Mouse (Mus musculus) heart, embryonic 14.5 days (tissue): ENCODE results near the gene Cntnap5c. TPM values are rescaled to one million over a fixed set of nuclear protein-coding genes. Genes with fewer than 3 reads are reported as not detected.

Experiments used
- ATAC-seq: fragments of 200-750 bp; cut with Nextera tagmentation; 2 replicates; pipeline ENCODE4 v1.8.0; 2017; ENCODE audit warnings: low read depth, moderate TSS enrichment; ENCODE audit not compliant: insufficient number of reproducible peaks, insufficient read depth, low FRiP score
- H3K27ac ChIP-seq, 2 experiments: fragments of 200-500 bp in 1 of 2; fragments of 300-500 bp in 1 of 2; sonication (generic) in 1 of 2; replicated peaks in 1 of 2; 2 replicates each; pipeline ENCODE4 v1.5.1; 2012 to 2014; ENCODE audit warnings: low read depth in 2 of 2, low read length in 2 of 2, control low read depth in 1 of 2, mild to moderate bottlenecking in 1 of 2, mixed read lengths in 1 of 2; ENCODE audit not compliant: control insufficient read depth in 1 of 2, insufficient read depth in 1 of 2
- H3K27me3 ChIP-seq: fragments of 300-500 bp; sonication (generic); 2 replicates; pipeline ENCODE4 v1.6.1; 2014; ENCODE audit warnings: mild to moderate bottlenecking, low read length, control low read depth; ENCODE audit not compliant: control insufficient read depth, insufficient read depth
- H3K36me3 ChIP-seq: fragments of 300-500 bp; sonication (generic); 2 replicates; pipeline ENCODE4 v1.6.1; 2014; ENCODE audit warnings: mild to moderate bottlenecking, control low read depth, low read length, mixed read lengths; ENCODE audit not compliant: control insufficient read depth, insufficient read depth
- H3K4me1 ChIP-seq, 2 experiments: fragments of 200-500 bp in 1 of 2; fragments of 300-500 bp in 1 of 2; sonication (generic) in 1 of 2; 2 replicates each; pipeline ENCODE4 v1.6.1; 2012 to 2014; ENCODE audit warnings: low read length in 2 of 2, control low read depth in 1 of 2, mixed read lengths in 1 of 2; ENCODE audit not compliant: control insufficient read depth in 2 of 2, insufficient read depth in 2 of 2
- H3K4me2 ChIP-seq: fragments of 300-500 bp; sonication (generic); 2 replicates; pipeline ENCODE4 v1.6.1; 2014; ENCODE audit warnings: mild to moderate bottlenecking, low read length
- H3K4me3 ChIP-seq, 2 experiments: fragments of 200-500 bp in 1 of 2; fragments of 300-500 bp in 1 of 2; sonication (generic) in 1 of 2; 2 replicates each; pipeline ENCODE4 v1.5.1; 2012 to 2014; ENCODE audit warnings: low read length in 2 of 2, mild to moderate bottlenecking in 2 of 2, control low read depth in 1 of 2, low read depth in 1 of 2, moderate library complexity in 1 of 2; ENCODE audit not compliant: control insufficient read depth in 1 of 2, insufficient read depth in 1 of 2
- H3K9ac ChIP-seq: fragments of 300-500 bp; sonication (generic); 2 replicates; pipeline ENCODE4 v1.6.1; 2014; ENCODE audit warnings: mild to moderate bottlenecking, low read length
- H3K9me3 ChIP-seq: fragments of 300-500 bp; sonication (generic); 2 replicates; pipeline ENCODE4 v1.6.1; 2016; ENCODE audit warnings: low read length, control low read depth; ENCODE audit not compliant: control insufficient read depth
- polyA plus RNA-seq: library from polyadenylated mRNA; unstranded; fragments of >200 nt; fragmentation: Nextera tagmentation; extraction: Ambion mirVana; gene quantifications from 2 replicates; pipeline ENCODE4 v1.2.1, GENCODE M21; 2014

Cntnap5c gene
- polyA plus RNA-seq, 1 experiment from 2014 or later, result not detected

- Histone ChIP-seq H3K36me3 (no peaks in the 10 kb centered on the region), H3K4me3 (no peak overlapping the region), H3K4me1 (no peaks in the 10 kb centered on the region), H3K27ac (no peak overlapping the region), H3K27me3 (no peaks in the 10 kb centered on the region), H3K9ac (no peak overlapping the region), H3K9me3 (no peaks in the 10 kb centered on the region), H3K4me2 (no peak overlapping the region)
- no peak for ATAC-seq
These were observed 668.1 kb downstream of the Cntnap5c start for GRCm38 (mm10) chr17:58437443-58437842.

Other genes starting within 250 kb of the Cntnap5c start
- not detected in 2 replicates for gene Vmn2r120, start 224.1 kb upstream of the Cntnap5c start, polyA plus RNA-seq
- not detected in 2 replicates for gene Gm21834, start 27.4 kb upstream of the Cntnap5c start, polyA plus RNA-seq